Mouse (Mus musculus): ENCODE data around the gene Hoxd1. TPM values are rescaled to one million over a fixed set of nuclear protein-coding genes. Genes with fewer than 3 reads are reported as not detected.

The Hoxd1 gene
- not detected in 2 replicates for total RNA-seq (2014; rRNA removed)
- not detected in 2 replicates for polyA plus RNA-seq (2012; rRNA removed)

DNA sequence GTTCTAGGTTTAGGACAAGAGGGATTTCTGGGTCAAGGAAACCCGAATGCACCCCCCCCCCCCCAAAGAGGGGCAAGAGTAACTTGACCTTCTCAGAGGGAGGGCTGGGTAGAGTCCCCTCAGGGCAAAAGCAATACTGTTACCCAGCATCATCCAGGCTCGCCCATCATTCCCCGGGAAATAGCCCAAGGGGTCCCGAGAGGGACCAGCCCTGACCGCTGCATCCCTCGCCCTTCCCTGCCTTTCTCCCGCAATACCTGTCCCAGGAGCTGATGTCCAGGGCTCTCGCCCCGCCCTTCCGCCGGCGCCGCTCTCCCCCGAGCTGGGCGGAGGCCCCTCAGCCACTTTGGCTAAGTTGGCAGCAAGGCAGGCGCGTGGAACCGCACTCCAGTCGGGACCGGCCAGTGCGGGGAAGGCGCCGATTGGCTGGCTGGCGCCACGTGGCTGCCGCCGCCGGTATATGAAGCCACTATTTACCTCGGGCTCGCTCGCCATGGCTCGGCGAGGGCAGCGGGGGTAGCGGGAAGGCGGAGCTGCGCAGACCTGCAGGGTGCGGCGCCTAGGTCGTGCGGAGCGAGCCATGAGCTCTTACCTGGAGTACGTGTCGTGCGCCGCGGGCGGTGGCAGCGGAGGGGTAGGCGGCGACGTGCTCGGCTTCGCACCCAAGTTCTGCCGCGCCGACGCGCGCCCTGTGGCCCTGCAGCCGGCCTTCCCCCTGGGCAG, at the start of gene Hoxd1:
TSS of gene Hoxd1 (plus strand) at position 459 of the 723 bp plus-strand sequence.
- H3K79me2 ChIP-seq (ENCODE audit: control insufficient read depth, insufficient read depth, low read length) = no peaks in the 10 kb centered on the region
- TF ChIP-seq POLR2A (IDR thresholded peaks at IDR 0.05; ENCODE audit: extremely low read depth, insufficient read depth, low read length) (no peak), CTCF (IDR thresholded peaks at IDR 0.05; ENCODE audit: low read depth, low read length) (no peak)
- no peak within 1 kb of the TSS for H3K27ac ChIP-seq (replicated peaks; ENCODE audit: insufficient read depth, low read depth, low read length)
- H3K4me1 ChIP-seq (ENCODE audit: control insufficient read depth, insufficient read depth, low read length) = no peaks in the 10 kb centered on the region
- no peak for DNase-seq (ENCODE audit: extremely low read depth, low read depth, low spot score)
- peak within 1 kb of the TSS; percentile 36; the same call in 1 of the 2 replicates for H3K4me3 ChIP-seq (ENCODE audit: insufficient read depth, low read depth, low read length)
- H3K36me3 ChIP-seq (ENCODE audit: control insufficient read depth, insufficient read depth, low read length) = no peaks in the 10 kb centered on the region
- H3K27me3 ChIP-seq (ENCODE audit: control insufficient read depth, insufficient read depth, low read length) = peaks cover 20% of the 10 kb centered on the region
- no peak within 1 kb of the TSS for H3K9ac ChIP-seq (ENCODE audit: low read depth, low read length)
- 4% methylated on average over 61 of the region's 61 CpGs for WGBS

DNA sequence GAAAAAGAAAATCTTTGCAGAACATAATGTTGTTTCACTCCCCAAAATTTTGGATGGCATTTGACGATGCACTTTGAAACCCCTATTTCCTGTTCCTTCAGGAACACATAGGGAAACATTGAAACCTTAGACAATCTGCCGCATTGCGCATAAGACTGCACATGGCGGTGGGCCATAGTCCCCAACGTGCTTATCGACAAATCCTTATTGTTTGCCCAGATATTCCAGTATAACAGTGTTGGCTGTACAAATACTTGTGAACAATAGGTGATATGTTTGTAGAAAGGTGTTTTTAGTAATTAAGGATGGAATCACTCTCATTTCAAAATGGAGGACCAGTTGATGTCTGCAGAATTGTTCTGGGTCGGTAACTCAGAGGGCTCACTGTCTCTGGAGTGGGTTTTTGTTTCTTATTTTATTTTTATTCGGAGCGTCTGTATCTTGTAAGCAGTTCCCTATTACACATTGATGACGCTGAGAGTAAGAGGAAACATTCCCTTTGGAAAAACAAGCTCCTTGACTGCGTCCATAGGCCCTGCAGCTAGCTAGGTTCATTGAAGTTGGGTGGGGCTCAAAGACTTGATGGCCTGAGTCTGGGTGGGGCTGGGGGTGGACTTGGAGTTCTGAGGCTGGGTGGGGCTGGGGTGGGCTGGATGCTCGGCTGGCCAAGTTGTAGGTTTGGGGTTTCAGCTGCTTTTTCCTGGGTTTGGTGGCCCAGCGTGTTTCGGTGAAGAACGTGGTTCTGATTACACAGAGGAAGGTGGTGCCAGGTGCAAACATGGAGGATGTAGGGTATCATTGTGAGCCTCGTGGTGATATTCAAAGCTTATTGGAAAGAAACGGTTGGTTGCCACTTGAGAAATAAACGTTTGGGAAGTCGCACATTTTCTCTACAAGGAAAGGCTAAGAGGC, 49.3 kb upstream of the Hoxd1 start:
- Histone ChIP-seq H3K27ac (replicated peaks; ENCODE audit: insufficient read depth, low read depth, low read length) (no peak overlapping the region), H3K4me3 (ENCODE audit: insufficient read depth, low read depth, low read length) (no peak overlapping the region), H3K9ac (ENCODE audit: low read depth, low read length) (no peak overlapping the region), H3K36me3 (ENCODE audit: control insufficient read depth, insufficient read depth, low read length) (no peaks in the 10 kb centered on the region), H3K27me3 (ENCODE audit: control insufficient read depth, insufficient read depth, low read length) (peaks cover 30% of the 10 kb centered on the region; the same call in 1 of the 2 replicates), H3K79me2 (ENCODE audit: control insufficient read depth, insufficient read depth, low read length) (no peaks in the 10 kb centered on the region), H3K4me1 (ENCODE audit: control insufficient read depth, insufficient read depth, low read length) (no peaks in the 10 kb centered on the region)
- TF ChIP-seq CTCF (IDR thresholded peaks at IDR 0.05; ENCODE audit: low read depth, low read length) (no peak), POLR2A (IDR thresholded peaks at IDR 0.05; ENCODE audit: extremely low read depth, insufficient read depth, low read length) (no peak)
- WGBS = 14% methylated on average over 19 of the region's 19 CpGs
- DNase-seq (ENCODE audit: extremely low read depth, low read depth, low spot score) = no peak

DNA sequence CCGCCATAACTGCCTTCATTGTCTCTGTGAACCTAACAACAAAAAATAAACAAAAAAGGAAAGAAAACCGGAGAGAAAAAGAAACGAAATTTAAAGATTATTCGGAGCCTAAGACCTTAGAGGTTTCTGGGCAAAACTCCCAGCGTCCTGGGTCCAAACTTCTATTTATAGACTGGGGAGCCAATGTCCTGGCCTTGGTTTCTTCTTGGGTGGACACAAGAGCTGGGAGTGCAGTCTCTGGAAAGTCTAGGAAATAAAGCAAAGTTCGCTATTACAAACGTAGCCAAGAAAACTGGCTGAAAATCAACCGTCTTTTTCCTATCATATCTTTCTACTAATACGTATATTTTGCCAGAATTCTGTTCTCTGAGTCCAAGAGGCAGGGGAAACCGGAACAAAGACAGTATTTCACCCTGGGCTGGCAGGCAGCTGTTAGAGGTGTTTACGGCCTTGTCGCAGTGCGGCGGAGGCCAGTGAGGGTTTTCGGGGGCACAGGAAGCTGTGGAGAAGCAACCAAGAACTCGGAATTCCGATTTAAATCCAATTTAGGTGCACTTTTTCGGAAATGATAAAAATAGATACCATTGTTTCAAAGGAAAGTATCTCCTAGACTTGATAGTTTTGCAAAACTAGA, 48.5 kb upstream of the Hoxd1 start:
- peaks cover 25% of the 10 kb centered on the region; the same call in 1 of the 2 replicates for H3K27me3 ChIP-seq (ENCODE audit: control insufficient read depth, insufficient read depth, low read length)
- no peaks in the 10 kb centered on the region for H3K79me2 ChIP-seq (ENCODE audit: control insufficient read depth, insufficient read depth, low read length)

DNA sequence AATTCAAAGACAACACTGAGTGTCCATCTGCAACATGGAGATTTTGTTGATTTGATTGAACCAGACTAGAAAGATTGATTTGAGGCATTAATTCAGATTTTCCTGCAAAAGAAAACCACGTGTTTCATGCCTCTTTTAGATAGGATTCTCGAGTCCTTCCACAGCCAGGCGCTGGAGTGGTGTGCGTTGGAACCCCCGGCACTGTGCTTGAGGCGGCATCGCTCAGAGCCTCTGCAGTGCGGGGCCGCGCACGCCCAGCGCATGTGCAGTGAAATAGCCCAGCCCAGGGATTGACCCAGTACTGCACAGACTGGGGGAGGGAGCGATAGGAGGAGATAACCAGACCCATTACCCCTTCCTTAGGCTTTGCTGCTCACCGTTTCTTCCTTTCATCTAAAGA, 47.9 kb upstream of the Hoxd1 start:
- no peak overlapping the region for H3K9ac ChIP-seq (ENCODE audit: low read depth, low read length)
- DNase-seq (ENCODE audit: extremely low read depth, low read depth, low spot score) = no peak
- no peaks in the 10 kb centered on the region for H3K4me1 ChIP-seq (ENCODE audit: control insufficient read depth, insufficient read depth, low read length)
- no peak for TF ChIP-seq CTCF (IDR thresholded peaks at IDR 0.05; ENCODE audit: low read depth, low read length)
- no peak for TF ChIP-seq POLR2A (IDR thresholded peaks at IDR 0.05; ENCODE audit: extremely low read depth, insufficient read depth, low read length)
- H3K4me3 ChIP-seq (ENCODE audit: insufficient read depth, low read depth, low read length) = no peak overlapping the region
- no peaks in the 10 kb centered on the region for H3K36me3 ChIP-seq (ENCODE audit: control insufficient read depth, insufficient read depth, low read length)
- WGBS = 8% methylated on average over 14 of the region's 14 CpGs
- peaks cover 26% of the 10 kb centered on the region; the same call in 1 of the 2 replicates for H3K27me3 ChIP-seq (ENCODE audit: control insufficient read depth, insufficient read depth, low read length)
- H3K27ac ChIP-seq (replicated peaks; ENCODE audit: insufficient read depth, low read depth, low read length) = no peak overlapping the region
- H3K79me2 ChIP-seq (ENCODE audit: control insufficient read depth, insufficient read depth, low read length) = no peaks in the 10 kb centered on the region

More for the DNA sequence above, 48.5 kb upstream of the Hoxd1 start:
- H3K4me1 ChIP-seq (ENCODE audit: control insufficient read depth, insufficient read depth, low read length) = no peaks in the 10 kb centered on the region
- H3K4me3 ChIP-seq (ENCODE audit: insufficient read depth, low read depth, low read length) = no peak overlapping the region
- no peak overlapping the region for H3K27ac ChIP-seq (replicated peaks; ENCODE audit: insufficient read depth, low read depth, low read length)
- no peak overlapping the region for H3K9ac ChIP-seq (ENCODE audit: low read depth, low read length)
- no peaks in the 10 kb centered on the region for H3K36me3 ChIP-seq (ENCODE audit: control insufficient read depth, insufficient read depth, low read length)
- 12% methylated on average over 18 of the region's 18 CpGs for WGBS
- TF ChIP-seq CTCF (IDR thresholded peaks at IDR 0.05; ENCODE audit: low read depth, low read length) = no peak
- no peak for TF ChIP-seq POLR2A (IDR thresholded peaks at IDR 0.05; ENCODE audit: extremely low read depth, insufficient read depth, low read length)
- DNase-seq (ENCODE audit: extremely low read depth, low read depth, low spot score) = no peak

DNA sequence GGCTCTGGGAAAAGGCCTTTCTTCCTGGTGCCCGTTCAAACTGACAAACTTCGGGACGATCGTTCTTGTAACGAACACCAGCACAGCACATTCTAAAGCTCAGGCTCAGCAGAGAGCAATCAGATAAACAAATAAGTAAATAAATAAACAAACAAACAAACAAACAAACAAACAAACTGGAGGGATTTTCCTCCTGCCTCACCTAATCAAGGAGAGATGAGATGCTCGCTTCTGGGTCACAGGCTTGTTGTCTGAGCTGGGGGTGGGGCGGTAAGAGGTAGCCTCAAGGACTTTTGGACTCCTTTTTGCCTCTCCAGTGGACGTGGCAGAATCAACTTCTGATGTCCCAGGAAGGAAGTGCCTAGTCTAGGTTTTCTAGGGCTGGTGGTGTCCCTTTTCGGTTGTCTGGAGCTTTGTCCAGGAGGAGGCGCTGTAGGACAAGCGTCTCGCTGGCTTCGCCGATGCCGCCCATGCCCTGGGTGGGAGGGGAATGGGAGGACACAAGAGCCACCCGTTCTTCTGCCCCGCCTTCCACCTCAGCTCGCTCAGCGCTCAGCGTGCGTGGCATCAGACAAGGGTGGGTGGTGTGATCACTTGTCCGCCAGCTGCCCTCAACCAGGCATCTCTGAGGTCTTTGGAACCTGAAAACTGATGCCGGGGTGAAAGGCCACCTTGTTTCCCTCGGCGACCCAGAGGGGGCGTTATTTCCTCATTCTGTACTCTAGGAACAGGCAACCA, 47.1 kb upstream of the Hoxd1 start:
- peak; percentile 47 for DNase-seq (ENCODE audit: extremely low read depth, low read depth, low spot score)
- WGBS = 7% methylated on average over 26 of the region's 26 CpGs
- Histone ChIP-seq H3K36me3 (ENCODE audit: control insufficient read depth, insufficient read depth, low read length) (no peaks in the 10 kb centered on the region), H3K4me3 (ENCODE audit: insufficient read depth, low read depth, low read length) (no peak overlapping the region), H3K27me3 (ENCODE audit: control insufficient read depth, insufficient read depth, low read length) (peaks cover 24% of the 10 kb centered on the region; the same call in 1 of the 2 replicates), H3K4me1 (ENCODE audit: control insufficient read depth, insufficient read depth, low read length) (no peaks in the 10 kb centered on the region), H3K27ac (replicated peaks; ENCODE audit: insufficient read depth, low read depth, low read length) (no peak overlapping the region), H3K9ac (ENCODE audit: low read depth, low read length) (no peak overlapping the region), H3K79me2 (ENCODE audit: control insufficient read depth, insufficient read depth, low read length) (no peaks in the 10 kb centered on the region)
- TF ChIP-seq CTCF (IDR thresholded peaks at IDR 0.05; ENCODE audit: low read depth, low read length) (peak; percentile 91), POLR2A (IDR thresholded peaks at IDR 0.05; ENCODE audit: extremely low read depth, insufficient read depth, low read length) (no peak)
